Mouse (Mus musculus) neural tube, embryonic 12.5 days (tissue): ENCODE measurements at regions not wholly inside any gene's neighbourhood (a gene's known extent, or its start where the extent isn't known, plus 50 kb on each side); places are given as distances from the start of the nearest gene placed in this dataset.

Experiments
- ATAC-seq: fragments of 200-750 bp; cut with Nextera tagmentation; 2 replicates; pipeline ENCODE4 v1.8.0; 2017; ENCODE audit warnings: low read depth, mild to moderate bottlenecking, moderate TSS enrichment, moderate library complexity; ENCODE audit not compliant: low FRiP score
- H3K27ac ChIP-seq: fragments of 300-500 bp; sonication (generic); 2 replicates; pipeline ENCODE4 v1.5.1; 2016
- H3K27me3 ChIP-seq: fragments of 300-500 bp; sonication (generic); replicated peaks from 2 replicates; pipeline ENCODE4 v1.6.1; 2016; ENCODE audit warnings: mild to moderate bottlenecking
- H3K36me3 ChIP-seq: fragments of 300-500 bp; sonication (generic); 2 replicates; pipeline ENCODE4 v1.6.1; 2016; ENCODE audit warnings: mild to moderate bottlenecking
- H3K4me1 ChIP-seq: fragments of 300-500 bp; sonication (generic); 2 replicates; pipeline ENCODE4 v1.6.1; 2016
- H3K4me2 ChIP-seq: fragments of 300-500 bp; sonication (generic); replicated peaks from 2 replicates; pipeline ENCODE4 v1.6.1; 2016; ENCODE audit warnings: mild to moderate bottlenecking
- H3K4me3 ChIP-seq: fragments of 300-500 bp; sonication (generic); 2 replicates; pipeline ENCODE4 v1.5.1; 2016
- H3K9ac ChIP-seq: fragments of 300-500 bp; sonication (generic); 2 replicates; pipeline ENCODE4 v1.6.1; 2016; ENCODE audit warnings: mild to moderate bottlenecking
- H3K9me3 ChIP-seq: fragments of 300-500 bp; sonication (generic); 2 replicates; pipeline ENCODE4 v1.6.1; 2016; ENCODE audit warnings: mild to moderate bottlenecking
- WGBS: fragments of 180-500 bp; shearing (Covaris S2); methylation state at CpG from one replicate; pipeline ENCODE4 v1.1.7; 2016; 5-methylcytosine and 5-hydroxymethylcytosine counted together

GRCm38 (mm10) chr8:127942319-127942718, 416.1 kb upstream of the Nrp1 start:
- H3K27ac ChIP-seq, result no peak overlapping the region
- ATAC-seq, result no peak
- H3K9ac ChIP-seq, result no peak overlapping the region

GRCm38 (mm10) chr8:127944955-127945498, 413.4 kb upstream of the Nrp1 start:
- H3K4me2 ChIP-seq, result no peak overlapping the region
- H3K4me1 ChIP-seq, result peaks cover 2% of the 10 kb centered on the region; the same call in 1 of the 2 replicates
- H3K27me3 ChIP-seq, result no peaks in the 10 kb centered on the region
- H3K27ac ChIP-seq, result no peak overlapping the region
- H3K4me3 ChIP-seq, result no peak overlapping the region
- ATAC-seq, result no peak
- no peaks in the 10 kb centered on the region for H3K36me3 ChIP-seq
- H3K9me3 ChIP-seq, result no peaks in the 10 kb centered on the region
- no peak overlapping the region for H3K9ac ChIP-seq

More at GRCm38 (mm10) chr8:127942319-127942718, 416.1 kb upstream of the Nrp1 start:
- no peaks in the 10 kb centered on the region for H3K9me3 ChIP-seq
- H3K4me3 ChIP-seq, result no peak overlapping the region
- no peaks in the 10 kb centered on the region for H3K36me3 ChIP-seq
- H3K4me2 ChIP-seq, result no peak overlapping the region
- H3K4me1 ChIP-seq, result peaks cover 10% of the 10 kb centered on the region; the same call in 1 of the 2 replicates
- H3K27me3 ChIP-seq, result no peaks in the 10 kb centered on the region

- Histone ChIP-seq H3K27ac (no peak overlapping the region), H3K4me1 (no peaks in the 10 kb centered on the region), H3K9ac (no peak overlapping the region), H3K9me3 (no peaks in the 10 kb centered on the region), H3K36me3 (no peaks in the 10 kb centered on the region), H3K4me3 (no peak overlapping the region), H3K4me2 (no peak overlapping the region), H3K27me3 (no peaks in the 10 kb centered on the region)
- ATAC-seq, result no peak
- 69% methylated on average over 1 of the region's 1 CpGs for WGBS
Observed at GRCm38 (mm10) chr8:127957571-127957970, 400.8 kb upstream of the Nrp1 start.

GRCm38 (mm10) chr8:127958351-127959044, 399.9 kb upstream of the Nrp1 start:
- WGBS, result 65% methylated on average over 12 of the region's 12 CpGs
- no peak for ATAC-seq
- no peak overlapping the region for H3K4me3 ChIP-seq
- no peaks in the 10 kb centered on the region for H3K36me3 ChIP-seq
- H3K27ac ChIP-seq, result no peak overlapping the region
- H3K9me3 ChIP-seq, result no peaks in the 10 kb centered on the region
- H3K4me2 ChIP-seq, result no peak overlapping the region
- H3K27me3 ChIP-seq, result no peaks in the 10 kb centered on the region
- no peaks in the 10 kb centered on the region for H3K4me1 ChIP-seq
- no peak overlapping the region for H3K9ac ChIP-seq

- Histone ChIP-seq H3K27ac (no peak overlapping the region), H3K9ac (no peak overlapping the region), H3K4me2 (no peak overlapping the region), H3K4me3 (no peak overlapping the region), H3K27me3 (no peaks in the 10 kb centered on the region), H3K36me3 (no peaks in the 10 kb centered on the region), H3K4me1 (no peaks in the 10 kb centered on the region), H3K9me3 (no peaks in the 10 kb centered on the region)
- ATAC-seq, result no peak
- 93% methylated on average over 1 of the region's 1 CpGs for whole genome bisulfite sequencing
Observed at GRCm38 (mm10) chr8:127962862-127963261, 395.5 kb upstream of the Nrp1 start.

GRCm38 (mm10) chr8:127963625-127964024, 394.8 kb upstream of the Nrp1 start:
- Histone ChIP-seq H3K36me3 (no peaks in the 10 kb centered on the region), H3K9me3 (no peaks in the 10 kb centered on the region), H3K9ac (no peak overlapping the region), H3K4me3 (no peak overlapping the region), H3K27ac (no peak overlapping the region), H3K27me3 (no peaks in the 10 kb centered on the region), H3K4me1 (no peaks in the 10 kb centered on the region), H3K4me2 (no peak overlapping the region)
- WGBS, result 86% methylated on average over 6 of the region's 6 CpGs
- no peak for ATAC-seq

- Histone ChIP-seq H3K4me2 (no peak overlapping the region), H3K36me3 (no peaks in the 10 kb centered on the region), H3K4me3 (no peak overlapping the region), H3K27ac (no peak overlapping the region), H3K9ac (no peak overlapping the region), H3K27me3 (no peaks in the 10 kb centered on the region), H3K4me1 (no peaks in the 10 kb centered on the region), H3K9me3 (no peaks in the 10 kb centered on the region)
- ATAC-seq, result no peak
Observed at GRCm38 (mm10) chr8:127964801-127965200, 393.6 kb upstream of the Nrp1 start.

- WGBS, result 71% methylated on average over 2 of the region's 2 CpGs
- Histone ChIP-seq H3K4me3 (no peak overlapping the region), H3K36me3 (no peaks in the 10 kb centered on the region), H3K4me1 (no peaks in the 10 kb centered on the region), H3K4me2 (no peak overlapping the region), H3K9me3 (no peaks in the 10 kb centered on the region), H3K27ac (no peak overlapping the region), H3K9ac (no peak overlapping the region), H3K27me3 (no peaks in the 10 kb centered on the region)
- ATAC-seq, result no peak
Observed at GRCm38 (mm10) chr8:127965341-127965740, 393.1 kb upstream of the Nrp1 start.

GRCm38 (mm10) chr8:127968026-127968425, 390.4 kb upstream of the Nrp1 start:
- Histone ChIP-seq H3K4me1 (no peaks in the 10 kb centered on the region), H3K9ac (no peak overlapping the region), H3K27me3 (no peaks in the 10 kb centered on the region), H3K9me3 (no peaks in the 10 kb centered on the region), H3K27ac (no peak overlapping the region), H3K4me2 (no peak overlapping the region), H3K36me3 (no peaks in the 10 kb centered on the region), H3K4me3 (no peak overlapping the region)
- no peak for ATAC-seq
- 91% methylated on average over 2 of the region's 2 CpGs for WGBS

GRCm38 (mm10) chr8:127973194-127973593, 385.2 kb upstream of the Nrp1 start:
- Histone ChIP-seq H3K27me3 (no peaks in the 10 kb centered on the region), H3K9me3 (no peaks in the 10 kb centered on the region), H3K36me3 (no peaks in the 10 kb centered on the region), H3K4me3 (no peak overlapping the region), H3K4me1 (no peaks in the 10 kb centered on the region), H3K27ac (no peak overlapping the region), H3K4me2 (no peak overlapping the region), H3K9ac (no peak overlapping the region)
- WGBS, result 95% methylated on average over 2 of the region's 2 CpGs
- no peak for ATAC-seq

- ATAC-seq, result no peak
- Histone ChIP-seq H3K4me1 (no peaks in the 10 kb centered on the region), H3K36me3 (no peaks in the 10 kb centered on the region), H3K9me3 (no peaks in the 10 kb centered on the region), H3K4me2 (no peak overlapping the region), H3K4me3 (no peak overlapping the region), H3K9ac (no peak overlapping the region), H3K27ac (no peak overlapping the region), H3K27me3 (no peaks in the 10 kb centered on the region)
- 66% methylated on average over 2 of the region's 2 CpGs for WGBS
Observed at GRCm38 (mm10) chr8:127977746-127978145, 380.7 kb upstream of the Nrp1 start.

GRCm38 (mm10) chr8:127979180-127980030, 379.0 kb upstream of the Nrp1 start:
- H3K9me3 ChIP-seq, result no peaks in the 10 kb centered on the region
- no peaks in the 10 kb centered on the region for H3K4me1 ChIP-seq
- no peaks in the 10 kb centered on the region for H3K27me3 ChIP-seq
- H3K36me3 ChIP-seq, result no peaks in the 10 kb centered on the region
- no peak for ATAC-seq
- no peak overlapping the region for H3K4me2 ChIP-seq
- 88% methylated on average over 5 of the region's 5 CpGs for WGBS
- no peak overlapping the region for H3K4me3 ChIP-seq
- no peak overlapping the region for H3K9ac ChIP-seq
- no peak overlapping the region for H3K27ac ChIP-seq
